Comparison of ENCODE assay signal across 8 mouse cellular contexts in genomic region chr10:127058161-127058560, GRCm38 (mm10). TPM values are rescaled to one million over a fixed set of nuclear protein-coding genes. Genes with fewer than 3 reads are reported as not detected.
DNase-seq lines count a peak whose midpoint lies in the region; ATAC-seq and TF ChIP-seq lines count a peak whose summit lies in the region.

No protein-coding gene starts in this region.

- under 1% methylated on average over 9 of the region's 9 CpGs for WGBS in embryonic facial prominence, embryonic 14.5 days
- 1% methylated on average over 9 of the region's 9 CpGs for whole genome bisulfite sequencing in heart, embryonic 16.5 days
- under 1% methylated on average over 9 of the region's 9 CpGs for WGBS in lung, postnatal 0 days

- H3K27me3 ChIP-seq in embryonic facial prominence, embryonic 14.5 days (replicated peaks; ENCODE audit: control insufficient read depth, insufficient read depth, low read length): peaks cover 14% of the 10 kb centered on the region; the same call in 1 of the 2 replicates
- peaks cover 13% of the 10 kb centered on the region for H3K27me3 ChIP-seq in heart, embryonic 16.5 days (ENCODE audit: control insufficient read depth, insufficient read depth, low read length)
- H3K27me3 ChIP-seq in lung, postnatal 0 days (replicated peaks; ENCODE audit: insufficient read depth, low read length): 0 out of 2 replicates have a peak, but pooled peaks cover 7% of the 10 kb centered on the region

- peak overlapping the region; percentile 83 for H3K4me3 ChIP-seq in embryonic facial prominence, embryonic 14.5 days (ENCODE audit: low read depth, low read length)
- H3K4me3 ChIP-seq in heart, embryonic 16.5 days (ENCODE audit: low read length): peak overlapping the region; percentile 0; the same call in 1 of the 2 replicates
- H3K4me3 ChIP-seq in lung, postnatal 0 days (ENCODE audit: low read depth, low read length): 0 out of 2 replicates have a peak overlapping the region, but pooled peaks have one; percentile 70

- peak; percentile 77 to 85 for DNase-seq in CD8-positive naive resting alpha-beta T cell, adult 2 months (ENCODE audit: low read depth in 2 of 2, low spot score in 2 of 2)
- DNase-seq in adrenal gland, postnatal 25 days: peak; percentile 80
- peak; percentile 82 for DNase-seq in embryonic facial prominence, embryonic 14.5 days (ENCODE audit: low spot score)
- DNase-seq in kidney, postnatal 14 days: peak; percentile 86
- DNase-seq in lung, postnatal 0 days (ENCODE audit: low spot score): peak; percentile 78
- DNase-seq in ovary, postnatal 14 days (ENCODE audit: low spot score): peak; percentile 72
- peak; percentile 88 for DNase-seq in thymus, postnatal 14 days

- peak overlapping the region; percentile 96 for H3K4me2 ChIP-seq in embryonic facial prominence, embryonic 14.5 days (ENCODE audit: low read depth, low read length)
- H3K4me2 ChIP-seq in heart, embryonic 16.5 days (ENCODE audit: low read depth, low read length): no peak overlapping the region
- H3K4me2 ChIP-seq in lung, postnatal 0 days (replicated peaks; ENCODE audit: low read depth, low read length): peak overlapping the region; percentile 100

- peak; percentile 35 for ATAC-seq in embryonic facial prominence, embryonic 14.5 days (ENCODE audit: low read depth)
- ATAC-seq in heart, embryonic 16.5 days (replicated peaks; ENCODE audit: extremely low read depth, insufficient read depth, low FRiP score): no peak
- peak; percentile 24; the same call in 1 of the 2 replicates for ATAC-seq in lung, postnatal 0 days

- no peak overlapping the region for H3K9ac ChIP-seq in embryonic facial prominence, embryonic 14.5 days (ENCODE audit: low read depth, low read length)
- H3K9ac ChIP-seq in heart, embryonic 16.5 days (ENCODE audit: low read length): no peak overlapping the region
- no peak overlapping the region for H3K9ac ChIP-seq in lung, postnatal 0 days (replicated peaks; ENCODE audit: low read depth)

- peaks cover 7% of the 10 kb centered on the region; the same call in 1 of the 2 replicates for H3K4me1 ChIP-seq in embryonic facial prominence, embryonic 14.5 days (ENCODE audit: control insufficient read depth, insufficient read depth, low read length)
- peaks cover 6% of the 10 kb centered on the region; the same call in 1 of the 2 replicates for H3K4me1 ChIP-seq in heart, embryonic 16.5 days (ENCODE audit: control insufficient read depth, insufficient read depth, low read length)
- H3K4me1 ChIP-seq in lung, postnatal 0 days (ENCODE audit: insufficient read depth, low read depth, low read length): peaks cover 3% of the 10 kb centered on the region; the same call in 1 of the 2 replicates

- TF ChIP-seq EP300 in lung, postnatal 0 days (IDR thresholded peaks at IDR 0.05): no peak

- peak; percentile 94 for TF ChIP-seq CTCF in lung, postnatal 0 days (IDR thresholded peaks at IDR 0.05)

- peaks cover 25% of the 10 kb centered on the region for H3K36me3 ChIP-seq in embryonic facial prominence, embryonic 14.5 days (ENCODE audit: control insufficient read depth, insufficient read depth, low read length)
- no peaks in the 10 kb centered on the region; the same call in 1 of the 2 replicates for H3K36me3 ChIP-seq in heart, embryonic 16.5 days (ENCODE audit: control insufficient read depth, insufficient read depth)
- H3K36me3 ChIP-seq in lung, postnatal 0 days (ENCODE audit: insufficient read depth, low read length): no peaks in the 10 kb centered on the region

- no peaks in the 10 kb centered on the region for H3K9me3 ChIP-seq in embryonic facial prominence, embryonic 14.5 days (ENCODE audit: control insufficient read depth, low read length)
- H3K9me3 ChIP-seq in heart, embryonic 16.5 days (replicated peaks; ENCODE audit: control insufficient read depth, low read length): no peaks in the 10 kb centered on the region
- no peaks in the 10 kb centered on the region for H3K9me3 ChIP-seq in lung, postnatal 0 days (ENCODE audit: low read length)

- H3K27ac ChIP-seq in embryonic facial prominence, embryonic 14.5 days (replicated peaks; ENCODE audit: low read depth, low read length): no peak overlapping the region
- H3K27ac ChIP-seq in heart, embryonic 16.5 days (ENCODE audit: low read length): no peak overlapping the region
- H3K27ac ChIP-seq in lung, postnatal 0 days (ENCODE audit: low read length): no peak overlapping the region

RNA-seq across cellular contexts. Expression of gene March9, which starts 1.8 kb away (rescaled TPM):
- 8.6 and 10.9 TPM in 2 replicates for total RNA-seq in adrenal gland, postnatal 25 days (2021)
- 1.5 and 2.0 TPM in 2 replicates for polyA plus RNA-seq in embryonic facial prominence, embryonic 14.5 days (2014; fragmentation: Nextera tagmentation; extraction: Ambion mirVana)
- polyA plus RNA-seq in heart, embryonic 16.5 days (2015; fragmentation: Nextera tagmentation; extraction: Ambion mirVana): 0.12 and 0.32 TPM in 2 replicates
- polyA plus RNA-seq in lung, postnatal 0 days (2015; fragmentation: Nextera tagmentation; extraction: Ambion mirVana): 0.63 and 0.86 TPM in 2 replicates

RNA-seq across cellular contexts. Expression of gene Cdk4, which starts 5.2 kb away (rescaled TPM):
- 218 and 247 TPM in 2 replicates for total RNA-seq in adrenal gland, postnatal 25 days (2021)
- 1,371 and 1,625 TPM in 2 replicates for polyA plus RNA-seq in embryonic facial prominence, embryonic 14.5 days (2014; fragmentation: Nextera tagmentation; extraction: Ambion mirVana)
- polyA plus RNA-seq in heart, embryonic 16.5 days (2015; fragmentation: Nextera tagmentation; extraction: Ambion mirVana): 834 and 885 TPM in 2 replicates
- 358 and 362 TPM in 2 replicates for polyA plus RNA-seq in lung, postnatal 0 days (2015; fragmentation: Nextera tagmentation; extraction: Ambion mirVana)

RNA-seq across cellular contexts. Expression of gene Cyp27b1, which starts 10.1 kb away (rescaled TPM):
- total RNA-seq in adrenal gland, postnatal 25 days (2021): 0.33 TPM in 1 of 2 replicates, not detected in the other
- 0.13 and 0.29 TPM in 2 replicates for polyA plus RNA-seq in embryonic facial prominence, embryonic 14.5 days (2014; fragmentation: Nextera tagmentation; extraction: Ambion mirVana)
- 0.08 and 0.14 TPM in 2 replicates for polyA plus RNA-seq in heart, embryonic 16.5 days (2015; fragmentation: Nextera tagmentation; extraction: Ambion mirVana)
- polyA plus RNA-seq in lung, postnatal 0 days (2015; fragmentation: Nextera tagmentation; extraction: Ambion mirVana): 0.13 TPM in 1 of 2 replicates, not detected in the other

RNA-seq across cellular contexts. Expression of gene Tspan31, which starts 11.9 kb away (rescaled TPM):
- 103 and 108 TPM in 2 replicates for total RNA-seq in adrenal gland, postnatal 25 days (2021)
- polyA plus RNA-seq in embryonic facial prominence, embryonic 14.5 days (2014; fragmentation: Nextera tagmentation; extraction: Ambion mirVana): 51.8 and 53.6 TPM in 2 replicates
- 110 and 112 TPM in 2 replicates for polyA plus RNA-seq in heart, embryonic 16.5 days (2015; fragmentation: Nextera tagmentation; extraction: Ambion mirVana)
- 99.5 and 110 TPM in 2 replicates for polyA plus RNA-seq in lung, postnatal 0 days (2015; fragmentation: Nextera tagmentation; extraction: Ambion mirVana)

RNA-seq across cellular contexts. Expression of gene Eef1akmt3, which starts 16.8 kb away (rescaled TPM):
- total RNA-seq in adrenal gland, postnatal 25 days (2021): 0.49 TPM in 1 of 2 replicates, not detected in the other
- 0.84 and 1.0 TPM in 2 replicates for polyA plus RNA-seq in embryonic facial prominence, embryonic 14.5 days (2014; fragmentation: Nextera tagmentation; extraction: Ambion mirVana)
- polyA plus RNA-seq in heart, embryonic 16.5 days (2015; fragmentation: Nextera tagmentation; extraction: Ambion mirVana): 0.16 and 0.37 TPM in 2 replicates
- 0.27 and 0.30 TPM in 2 replicates for polyA plus RNA-seq in lung, postnatal 0 days (2015; fragmentation: Nextera tagmentation; extraction: Ambion mirVana)

Comparison
In these comparisons a context has a peak if more than half of its experiments do, and no peak if none do; other contexts are left out.
1. H3K4me3 ChIP-seq: peak in every context shown above with its lines; median percentile 83 in embryonic facial prominence, embryonic 14.5 days; 70 in lung, postnatal 0 days; 0 in heart, embryonic 16.5 days.